Mouse (Mus musculus) intestine, embryonic 15.5 days (tissue): ENCODE measurements around the gene Gm17655. TPM values are rescaled to one million over a fixed set of nuclear protein-coding genes. Genes with fewer than 3 reads are reported as not detected.
"Not testable (repeated sequence)": the region's sequence is repeated elsewhere in the genome, so short reads cannot be mapped to it uniquely, and the experiment has no call there.

Source experiments
- ATAC-seq: fragments of 200-750 bp; cut with Nextera tagmentation; 2 replicates; pipeline ENCODE4 v1.8.0; 2017; ENCODE audit warnings: moderate TSS enrichment, moderate library complexity
- H3K27ac ChIP-seq: fragments of 300-500 bp; sonication (generic); 2 replicates; pipeline ENCODE4 v1.5.1; 2015; ENCODE audit warnings: mild to moderate bottlenecking, inconsistent platforms
- H3K27me3 ChIP-seq: fragments of 300-500 bp; sonication (generic); replicated peaks from 2 replicates; pipeline ENCODE4 v1.6.1; 2015; ENCODE audit warnings: inconsistent platforms
- H3K36me3 ChIP-seq: fragments of 300-500 bp; sonication (generic); 2 replicates; pipeline ENCODE4 v1.6.1; 2015; ENCODE audit warnings: inconsistent platforms
- H3K4me1 ChIP-seq: fragments of 300-500 bp; sonication (generic); replicated peaks from 2 replicates; pipeline ENCODE4 v1.6.1; 2015; ENCODE audit warnings: inconsistent platforms
- H3K4me2 ChIP-seq: fragments of 300-500 bp; sonication (generic); replicated peaks from 2 replicates; pipeline ENCODE4 v1.6.1; 2015; ENCODE audit warnings: mild to moderate bottlenecking, inconsistent platforms
- H3K4me3 ChIP-seq: fragments of 300-500 bp; sonication (generic); replicated peaks from 2 replicates; pipeline ENCODE4 v1.5.1; 2015; ENCODE audit warnings: inconsistent platforms
- H3K9ac ChIP-seq: fragments of 300-500 bp; sonication (generic); 2 replicates; pipeline ENCODE4 v1.6.1; 2015; ENCODE audit warnings: inconsistent platforms
- H3K9me3 ChIP-seq: fragments of 300-500 bp; sonication (generic); 2 replicates; pipeline ENCODE4 v1.6.1; 2016; ENCODE audit warnings: inconsistent platforms
- WGBS: fragments of 180-500 bp; shearing (Covaris S2); methylation state at CpG from one replicate; pipeline ENCODE4 v1.1.7; 2015; 5-methylcytosine and 5-hydroxymethylcytosine counted together
- polyA plus RNA-seq: library from polyadenylated mRNA; unstranded; fragments of >200 nt; fragmentation: Nextera tagmentation; extraction: Ambion mirVana; gene quantifications from 2 replicates; pipeline ENCODE4 v1.2.1, GENCODE M21; 2015

The Gm17655 gene
- polyA plus RNA-seq: 2.2 and 2.3 TPM in 2 replicates

- not testable (repeated sequence) for H3K27me3 ChIP-seq, H3K36me3 ChIP-seq, H3K4me1 ChIP-seq, ATAC-seq, H3K9ac ChIP-seq, H3K27ac ChIP-seq, H3K4me2 ChIP-seq, H3K9me3 ChIP-seq, H3K4me3 ChIP-seq
- 93% methylated on average over 2 of the region's 2 CpGs for WGBS
These were observed at the start of gene Gm17655 for GRCm38 (mm10) chr5:110072413-110072812. Gm17655 (minus strand) TSS chr5:110072513.

GRCm38 (mm10) chr5:110109991-110110441, 37.7 kb upstream of the Gm17655 start, which contains the start of gene Zfp605:
Zfp605 (plus strand) TSS chr5:110110092.
- H3K36me3 ChIP-seq: peaks cover 14% of the 10 kb centered on the region
- peak; percentile 37 for ATAC-seq
- peak within 1 kb of the TSS; percentile 71 for H3K4me2 ChIP-seq
- H3K4me1 ChIP-seq: peaks cover 13% of the 10 kb centered on the region
- no peaks in the 10 kb centered on the region for H3K9me3 ChIP-seq
- WGBS: under 1% methylated on average over 12 of the region's 12 CpGs
- peak within 1 kb of the TSS; percentile 82 for H3K27ac ChIP-seq
- H3K27me3 ChIP-seq: no peaks in the 10 kb centered on the region
- H3K9ac ChIP-seq: peak within 1 kb of the TSS; percentile 63
- H3K4me3 ChIP-seq: peak within 1 kb of the TSS; percentile 63

GRCm38 (mm10) chr5:110108305-110108628, 36.0 kb upstream of the Gm17655 start:
- Histone ChIP-seq H3K9ac (no peak overlapping the region), H3K9me3 (no peaks in the 10 kb centered on the region), H3K27me3 (no peaks in the 10 kb centered on the region), H3K4me2 (peak overlapping the region; percentile 90), H3K36me3 (peaks cover 31% of the 10 kb centered on the region), H3K4me1 (peaks cover 13% of the 10 kb centered on the region), H3K4me3 (peak overlapping the region; percentile 79), H3K27ac (peak overlapping the region; percentile 99)
- under 1% methylated on average over 7 of the region's 7 CpGs for WGBS
- ATAC-seq: no peak

- under 1% methylated on average over 71 of the region's 71 CpGs for WGBS
- peak within 1 kb of the TSS; percentile 99 for H3K27ac ChIP-seq
- H3K4me1 ChIP-seq: peaks cover 13% of the 10 kb centered on the region
- no peaks in the 10 kb centered on the region for H3K27me3 ChIP-seq
- H3K4me3 ChIP-seq: peak within 1 kb of the TSS; percentile 79
- H3K9me3 ChIP-seq: no peaks in the 10 kb centered on the region
- H3K9ac ChIP-seq: peak within 1 kb of the TSS; percentile 85
- H3K36me3 ChIP-seq: peaks cover 36% of the 10 kb centered on the region
- peak; percentile 91 for ATAC-seq
- peak within 1 kb of the TSS; percentile 90 for H3K4me2 ChIP-seq
These were observed 35.4 kb upstream of the Gm17655 start, which contains the start of gene Gtpbp6 for GRCm38 (mm10) chr5:110107581-110108304. Gtpbp6 (minus strand) TSS chr5:110108197.

- peak overlapping the region; percentile 85 for H3K9ac ChIP-seq
- H3K36me3 ChIP-seq: peaks cover 36% of the 10 kb centered on the region
- peaks cover 13% of the 10 kb centered on the region for H3K4me1 ChIP-seq
- H3K4me3 ChIP-seq: peak overlapping the region; percentile 79
- H3K4me2 ChIP-seq: peak overlapping the region; percentile 90
- WGBS: 15% methylated on average over 41 of the region's 41 CpGs
- no peaks in the 10 kb centered on the region for H3K9me3 ChIP-seq
- no peaks in the 10 kb centered on the region for H3K27me3 ChIP-seq
- H3K27ac ChIP-seq: peak overlapping the region; percentile 99
- no peak; the same call in 1 of the 2 replicates for ATAC-seq
These were observed 34.7 kb upstream of the Gm17655 start for GRCm38 (mm10) chr5:110106901-110107564.

GRCm38 (mm10) chr5:110106140-110106871, 34.0 kb upstream of the Gm17655 start:
- ATAC-seq: no peak

GRCm38 (mm10) chr5:110104616-110105380, 32.5 kb upstream of the Gm17655 start:
- Histone ChIP-seq H3K9me3 (no peaks in the 10 kb centered on the region), H3K36me3 (peaks cover 36% of the 10 kb centered on the region), H3K27ac (no peak overlapping the region), H3K4me3 (no peak overlapping the region), H3K4me1 (peaks cover 25% of the 10 kb centered on the region), H3K27me3 (0 out of 2 replicates have a peak, but pooled peaks cover 5% of the 10 kb centered on the region), H3K4me2 (no peak overlapping the region), H3K9ac (no peak overlapping the region)
- 94% methylated on average over 36 of the region's 36 CpGs for WGBS
- ATAC-seq: no peak

More at GRCm38 (mm10) chr5:110106140-110106871, 34.0 kb upstream of the Gm17655 start:
- peak overlapping the region; percentile 90 for H3K4me2 ChIP-seq
- 0 out of 2 replicates have a peak, but pooled peaks cover under 1% of the 10 kb centered on the region for H3K27me3 ChIP-seq
- H3K4me3 ChIP-seq: peak overlapping the region; percentile 79
- 94% methylated on average over 26 of the region's 26 CpGs for WGBS
- H3K4me1 ChIP-seq: peaks cover 20% of the 10 kb centered on the region
- H3K36me3 ChIP-seq: peaks cover 36% of the 10 kb centered on the region
- H3K27ac ChIP-seq: no peak overlapping the region
- H3K9me3 ChIP-seq: no peaks in the 10 kb centered on the region
- peak overlapping the region; percentile 85; the same call in 1 of the 2 replicates for H3K9ac ChIP-seq

- WGBS: 93% methylated on average over 27 of the region's 27 CpGs
- H3K4me3 ChIP-seq: no peak overlapping the region
- H3K27me3 ChIP-seq: 0 out of 2 replicates have a peak, but pooled peaks cover 5% of the 10 kb centered on the region
These were observed 31.7 kb upstream of the Gm17655 start for GRCm38 (mm10) chr5:110103901-110104615.

GRCm38 (mm10) chr5:110102853-110103625, 30.7 kb upstream of the Gm17655 start:
- Histone ChIP-seq H3K27me3 (0 out of 2 replicates have a peak, but pooled peaks cover 5% of the 10 kb centered on the region), H3K4me3 (no peak overlapping the region), H3K36me3 (peaks cover 36% of the 10 kb centered on the region), H3K9me3 (no peaks in the 10 kb centered on the region), H3K4me1 (peaks cover 25% of the 10 kb centered on the region), H3K4me2 (no peak overlapping the region), H3K9ac (no peak overlapping the region), H3K27ac (no peak overlapping the region)
- ATAC-seq: no peak
- 96% methylated on average over 19 of the region's 19 CpGs for WGBS

More at GRCm38 (mm10) chr5:110103901-110104615, 31.7 kb upstream of the Gm17655 start:
- Histone ChIP-seq H3K27ac (no peak overlapping the region), H3K36me3 (peaks cover 36% of the 10 kb centered on the region), H3K4me2 (no peak overlapping the region), H3K9ac (no peak overlapping the region), H3K4me1 (peaks cover 25% of the 10 kb centered on the region), H3K9me3 (no peaks in the 10 kb centered on the region)
- ATAC-seq: no peak

- no peak for ATAC-seq
- no peak overlapping the region for H3K9ac ChIP-seq
- H3K36me3 ChIP-seq: peaks cover 36% of the 10 kb centered on the region
- H3K27me3 ChIP-seq: 0 out of 2 replicates have a peak, but pooled peaks cover 5% of the 10 kb centered on the region
- H3K27ac ChIP-seq: no peak overlapping the region
- WGBS: 91% methylated on average over 13 of the region's 13 CpGs
- H3K4me1 ChIP-seq: peaks cover 25% of the 10 kb centered on the region
- no peak overlapping the region for H3K4me3 ChIP-seq
- no peaks in the 10 kb centered on the region for H3K9me3 ChIP-seq
- no peak overlapping the region for H3K4me2 ChIP-seq
These were observed 30.1 kb upstream of the Gm17655 start for GRCm38 (mm10) chr5:110102429-110102828.
